Mouse (Mus musculus): ENCODE data around the gene Gm20422.

- no peak for TF ChIP-seq CTCF (conservative IDR thresholded peaks at IDR 0.05; ENCODE audit: low read length)
- no peak for TF ChIP-seq NANOG (IDR thresholded peaks at IDR 0.05; ENCODE audit: borderline replicate concordance, low read length)
- TF ChIP-seq POU5F1 (IDR thresholded peaks at IDR 0.05; ENCODE audit: borderline replicate concordance, low read length), result no peak
Observed at GRCm38 (mm10) chr8:69807236-69807635, 32.5 kb upstream of the Gm20422 start.
